Mouse (Mus musculus) liver, adult (tissue): Measurements from ENCODE around the gene Stk39.

ENCODE experiments used
- GATA4 ChIP-seq: IDR thresholded peaks from 2 replicates; pipeline ENCODE4 v1.6.1; 2014; ENCODE audit warnings: mild to moderate bottlenecking, low read length; ENCODE audit not compliant: insufficient replicate concordance

The Stk39 gene

GRCm38 (mm10) chr2:68386313-68386863, 85.7 kb downstream of the Stk39 start:
- TF ChIP-seq GATA4, result no peak

GRCm38 (mm10) chr2:68385654-68386312, 86.3 kb downstream of the Stk39 start:
- no peak for TF ChIP-seq GATA4

GRCm38 (mm10) chr2:68383964-68384363, 88.1 kb downstream of the Stk39 start:
- TF ChIP-seq GATA4, result no peak

DNA sequence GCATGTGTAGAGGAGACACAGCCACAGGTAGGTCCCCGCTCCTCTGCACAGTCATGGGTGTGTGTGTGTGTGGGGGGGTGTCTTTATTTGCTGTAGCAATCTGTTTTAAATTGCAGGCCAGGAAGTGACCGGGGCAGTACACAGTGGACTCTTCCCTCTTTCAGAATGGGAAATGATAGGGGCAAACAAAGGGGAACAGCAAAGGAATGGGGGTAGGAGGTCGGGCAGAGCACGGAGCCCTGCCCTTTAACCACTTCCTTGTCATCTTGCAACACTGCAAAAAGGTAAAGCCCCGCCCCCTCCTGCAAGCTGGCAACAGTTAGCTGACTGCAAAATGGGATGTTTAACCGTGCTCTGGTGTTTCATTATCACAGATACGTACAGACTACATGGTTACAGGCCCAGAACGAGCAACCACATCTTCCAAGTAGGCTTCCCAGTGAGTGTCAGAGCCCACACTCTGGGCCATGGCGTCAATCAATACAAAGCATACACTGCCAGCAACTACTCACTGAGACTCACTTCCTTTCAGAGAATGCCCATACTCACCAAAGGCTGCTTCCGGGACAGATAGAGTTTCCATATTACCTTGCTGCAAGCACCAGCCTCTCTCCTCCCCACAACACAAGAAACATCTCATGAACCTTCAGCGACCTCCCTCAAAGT, 89.5 kb downstream of the Stk39 start:
- no peak for TF ChIP-seq GATA4

DNA sequence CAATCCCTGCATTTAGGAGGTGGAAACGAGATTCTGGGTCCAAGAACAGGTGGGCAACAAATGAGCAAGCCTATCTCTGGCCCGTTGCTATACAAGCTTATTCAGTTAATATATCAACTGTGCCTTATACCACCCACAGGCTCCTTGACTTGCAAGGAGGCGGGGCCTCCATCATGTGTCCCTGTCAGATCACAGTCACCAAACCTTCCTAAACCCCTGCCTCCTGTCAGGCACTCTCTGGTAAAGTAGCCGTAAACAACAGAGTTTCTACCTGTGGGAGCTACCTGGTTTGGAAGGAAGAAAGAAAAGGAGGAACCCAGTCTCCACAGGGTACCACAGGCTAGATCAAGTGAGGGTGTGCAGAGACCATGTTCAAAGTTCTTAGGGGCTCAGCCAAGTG, 90.2 kb downstream of the Stk39 start:
- TF ChIP-seq GATA4, result no peak

GRCm38 (mm10) chr2:68381205-68381604, 90.9 kb downstream of the Stk39 start:
- TF ChIP-seq GATA4, result no peak

DNA sequence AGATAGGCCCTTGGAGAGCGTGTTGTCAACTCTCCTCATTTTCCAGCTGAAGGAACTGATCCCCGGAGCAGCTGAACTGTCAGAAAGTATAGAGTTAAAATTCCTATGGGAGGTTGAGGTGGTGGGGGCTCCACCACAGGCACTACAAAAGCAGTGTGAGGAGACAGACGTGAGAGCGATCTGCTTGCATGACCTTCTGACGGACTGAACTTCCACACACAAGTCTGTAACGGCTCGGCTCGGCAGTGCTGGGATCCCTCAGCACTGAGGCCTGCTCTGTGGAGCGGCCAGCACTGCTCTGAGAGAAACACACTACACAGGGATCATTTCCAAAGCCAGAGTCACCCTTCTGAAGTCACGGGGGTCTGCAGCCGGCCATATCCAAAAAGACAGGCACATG, 92.4 kb downstream of the Stk39 start:
- no peak for TF ChIP-seq GATA4

GRCm38 (mm10) chr2:68378319-68378718, 93.7 kb downstream of the Stk39 start:
- TF ChIP-seq GATA4, result no peak

DNA sequence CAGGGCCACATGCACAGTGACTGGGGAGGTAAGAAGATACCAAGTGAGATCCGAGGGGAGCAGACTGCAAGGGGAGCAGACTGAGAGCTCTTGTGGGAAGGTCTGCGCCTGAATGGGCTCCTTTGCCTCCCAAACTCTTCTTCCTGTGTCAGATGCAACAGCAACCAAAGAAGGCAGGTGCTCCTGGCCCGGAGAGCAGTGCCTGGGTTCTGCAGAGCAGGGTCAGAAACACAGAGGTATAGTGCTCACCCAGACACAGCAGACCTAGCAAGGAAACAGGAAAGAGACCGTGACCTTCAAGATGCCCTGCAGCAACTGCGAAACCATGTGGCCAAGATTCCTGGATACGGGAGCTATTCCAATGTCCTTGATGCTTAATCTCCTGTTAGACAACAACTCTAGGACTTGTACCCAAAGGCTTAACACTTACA, 94.8 kb downstream of the Stk39 start:
- no peak; the same call in 1 of the 2 replicates for TF ChIP-seq GATA4

DNA sequence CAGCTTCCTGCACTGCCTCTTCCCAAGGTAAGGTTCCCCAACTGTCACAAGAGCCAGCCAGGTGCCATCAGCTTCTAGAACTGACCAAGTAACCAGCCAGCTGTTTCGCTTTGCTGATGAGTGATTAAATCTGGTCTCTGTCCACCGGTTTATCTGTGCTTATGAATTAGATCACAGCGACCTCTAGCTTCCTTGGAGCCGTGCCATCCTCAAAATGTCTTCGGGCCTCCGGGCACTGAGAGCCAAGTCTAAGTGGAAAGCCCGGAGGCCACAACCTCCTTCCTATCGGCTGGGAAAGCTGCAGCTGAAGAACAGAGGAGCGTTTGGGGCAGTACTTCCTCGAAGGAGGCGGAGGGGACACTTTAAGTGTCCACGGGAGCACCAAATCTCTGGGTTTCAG, 95.4 kb downstream of the Stk39 start:
- TF ChIP-seq GATA4, result no peak

- TF ChIP-seq GATA4, result no peak
Observed at GRCm38 (mm10) chr2:68374202-68374601, 97.9 kb downstream of the Stk39 start.

DNA sequence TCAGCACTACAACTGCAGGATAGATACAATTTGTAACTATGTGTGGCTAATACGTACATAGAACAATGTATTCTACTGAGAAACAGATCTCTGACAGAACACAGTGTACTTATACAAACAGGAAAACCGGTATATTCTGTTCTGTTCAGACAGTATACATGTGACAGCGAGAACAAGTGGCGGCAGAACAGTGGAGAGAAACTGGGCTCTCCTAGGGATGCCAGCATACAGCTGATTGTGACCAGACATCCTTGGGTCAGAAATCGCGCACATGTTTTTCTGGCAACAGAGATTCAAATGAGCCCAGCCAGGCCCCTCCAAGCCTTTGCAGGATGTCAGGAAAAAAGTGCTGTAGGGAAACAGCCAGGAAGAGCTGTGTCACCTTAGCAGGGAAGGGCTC, 100.2 kb downstream of the Stk39 start:
- no peak for TF ChIP-seq GATA4

DNA sequence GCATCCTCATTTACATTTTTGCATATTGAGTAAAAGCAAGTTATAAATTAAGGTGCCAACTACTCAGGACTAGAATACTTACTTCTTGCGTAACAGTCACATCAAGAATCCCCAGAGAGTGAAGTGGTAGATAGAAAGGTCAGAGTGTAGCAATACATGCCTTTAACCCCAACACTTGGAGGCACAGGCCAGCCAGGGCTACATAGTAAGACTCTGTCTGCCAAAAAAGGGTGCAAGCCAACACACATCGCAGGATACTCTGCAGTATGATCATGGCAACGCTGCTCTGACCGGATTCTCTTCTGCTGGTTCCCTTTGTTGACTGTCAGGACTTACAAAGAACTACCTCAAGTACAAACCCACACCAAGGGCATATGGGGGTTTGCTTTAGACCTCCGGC, 101.7 kb downstream of the Stk39 start:
- no peak for TF ChIP-seq GATA4

DNA sequence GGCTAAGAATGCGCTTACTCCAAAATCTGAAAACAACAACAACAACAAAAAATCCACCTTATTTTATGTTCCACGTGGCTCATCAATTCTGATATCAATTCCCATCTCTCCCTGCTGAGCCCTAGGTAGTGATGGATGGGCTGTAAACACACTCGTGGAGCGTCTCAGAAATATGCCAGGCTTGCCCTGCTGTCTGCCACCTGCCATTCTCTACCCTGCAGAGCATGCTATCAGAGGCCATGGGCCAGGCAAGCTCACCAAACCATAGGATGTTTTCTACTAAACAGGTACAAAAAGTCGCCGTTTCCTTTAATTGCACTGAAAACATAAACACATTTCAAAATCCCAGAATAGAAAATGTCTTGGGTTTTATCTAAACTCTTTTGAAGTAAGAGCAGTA, 103.0 kb downstream of the Stk39 start:
- no peak for TF ChIP-seq GATA4

DNA sequence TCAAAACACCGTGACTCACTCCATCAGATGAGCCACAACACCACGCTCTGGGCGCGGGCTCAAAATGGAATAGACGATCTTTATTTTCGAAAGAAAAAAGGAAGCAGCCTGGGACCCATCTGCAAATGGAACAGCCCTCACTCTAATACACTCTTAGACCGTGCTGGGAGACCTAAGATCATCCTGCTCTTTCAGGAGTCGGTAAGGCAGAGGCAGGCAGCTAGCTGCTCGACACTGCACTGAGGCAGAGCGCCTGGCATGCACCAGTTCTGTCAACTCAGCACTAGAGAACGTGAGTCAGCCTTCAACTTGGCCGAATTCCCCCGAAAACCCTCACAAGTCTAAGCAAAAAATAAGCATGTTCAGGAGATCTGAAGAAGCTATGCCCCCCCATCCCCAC, 104.1 kb downstream of the Stk39 start:
- no peak for TF ChIP-seq GATA4

- TF ChIP-seq GATA4, result no peak
Observed at GRCm38 (mm10) chr2:68366897-68367193, 105.2 kb downstream of the Stk39 start.
